Mouse (Mus musculus): ENCODE results near the gene Cyp26c1. TPM values are rescaled to one million over a fixed set of nuclear protein-coding genes. Genes with fewer than 3 reads are reported as not detected.

The Cyp26c1 gene
- not detected in 2 replicates for total RNA-seq (2014; fragmentation: Nextera tagmentation)
- total RNA-seq (2017) = not detected in 2 replicates

DNA sequence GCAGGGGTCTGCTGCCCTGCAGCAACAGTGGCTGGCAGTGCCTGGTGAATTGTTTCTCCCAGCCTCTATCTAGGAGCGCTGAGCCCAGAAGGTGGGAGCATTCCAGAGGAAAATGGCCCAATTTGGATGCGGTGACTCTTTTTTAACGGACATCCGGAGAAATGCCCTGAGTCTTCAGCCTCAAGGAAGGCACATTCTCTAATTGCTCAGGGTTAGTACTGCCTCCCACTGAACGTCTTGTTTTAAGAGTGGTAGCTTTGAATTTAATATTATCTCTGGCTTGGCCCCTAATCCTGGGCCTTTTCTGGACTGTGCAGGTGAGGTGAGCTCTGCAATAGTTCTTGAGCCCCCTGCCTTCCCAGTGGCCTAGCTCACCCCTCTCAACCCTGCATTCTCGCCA, at the start of gene Cyp26c1:
Gene Cyp26c1 (plus strand): TSS at position 301 of the 400 bp plus-strand sequence.
- no peak for ATAC-seq (replicated peaks; ENCODE audit: poor library complexity, severe bottlenecking)

DNA sequence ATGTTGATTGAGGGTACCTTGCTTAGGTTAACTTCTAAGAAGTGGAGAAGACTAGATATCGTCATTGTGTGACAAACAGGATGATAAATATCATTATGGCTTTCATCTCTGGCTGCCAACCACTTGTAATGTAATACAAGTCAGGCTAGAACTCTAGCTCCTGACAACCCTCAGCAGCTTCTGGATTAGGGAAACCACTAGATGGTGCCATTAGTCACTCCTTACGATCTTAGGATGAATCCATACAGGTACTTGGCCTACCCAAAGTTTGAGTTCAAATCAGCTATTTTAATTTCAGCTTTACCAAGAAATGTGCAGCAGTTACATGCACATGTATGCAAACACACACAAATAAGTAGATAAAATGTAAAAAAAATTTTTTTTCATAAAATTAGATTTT, 37.4 kb upstream of the Cyp26c1 start:
- ATAC-seq (replicated peaks; ENCODE audit: poor library complexity, severe bottlenecking) = no peak

DNA sequence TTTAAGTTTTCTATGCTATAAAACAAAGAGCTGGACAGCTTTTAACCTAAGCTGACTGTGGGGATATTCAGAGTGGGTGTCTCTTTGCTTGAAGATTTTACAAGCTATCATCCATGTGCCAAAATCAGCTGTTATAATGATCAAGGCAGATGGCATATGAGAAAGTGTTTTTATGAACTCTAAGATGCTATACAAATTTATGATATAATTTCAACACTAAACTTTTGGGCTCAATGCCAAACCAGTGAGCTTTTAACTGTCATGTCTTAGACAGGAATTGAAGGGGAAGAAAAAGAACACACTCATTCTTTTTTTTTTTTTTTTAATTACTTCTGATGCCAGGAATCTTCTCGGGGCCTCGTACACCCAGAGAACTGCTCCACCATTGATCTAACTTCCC, 34.9 kb upstream of the Cyp26c1 start:
- ATAC-seq (replicated peaks; ENCODE audit: poor library complexity, severe bottlenecking) = no peak

DNA sequence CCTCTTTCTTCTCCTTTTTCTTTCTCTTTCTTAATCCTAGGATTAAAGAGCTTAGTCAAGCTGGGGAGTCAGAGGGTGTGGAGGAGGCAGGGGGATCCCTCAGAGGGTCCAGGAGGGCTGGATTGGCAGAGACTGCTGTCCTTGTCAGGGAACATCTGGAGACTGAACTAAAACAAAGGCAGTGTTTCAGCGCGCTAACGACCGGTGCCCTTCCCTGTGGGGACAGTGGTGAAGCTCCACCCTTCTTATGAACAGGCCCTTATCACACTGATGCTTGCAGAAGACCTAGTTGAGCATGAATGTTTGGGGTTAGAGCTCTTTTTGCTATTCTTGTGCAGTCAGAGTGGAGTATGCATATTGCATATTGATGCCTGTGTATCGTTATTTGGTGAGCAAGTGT, 31.4 kb upstream of the Cyp26c1 start:
- ATAC-seq (replicated peaks; ENCODE audit: poor library complexity, severe bottlenecking) = no peak

DNA sequence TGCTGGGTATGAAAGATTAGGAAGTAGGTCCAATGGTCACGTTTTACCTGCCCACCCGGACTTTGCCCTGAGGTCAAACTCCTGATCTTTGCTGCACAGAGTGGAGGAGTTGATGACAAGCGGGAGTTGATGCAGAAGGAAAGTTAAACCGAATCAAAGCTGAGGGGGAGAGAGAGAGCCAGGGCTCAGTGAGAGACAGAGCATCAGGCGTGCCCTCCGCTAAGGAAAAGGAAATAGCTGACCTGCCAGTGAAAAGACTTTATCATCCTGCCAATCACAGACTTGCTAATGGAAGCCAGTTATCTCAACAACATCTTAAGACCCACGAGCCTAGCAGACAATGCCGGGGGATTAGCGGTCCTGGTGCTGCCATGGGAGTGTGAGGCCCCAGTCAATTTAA, 28.9 kb upstream of the Cyp26c1 start:
- no peak for ATAC-seq (replicated peaks; ENCODE audit: poor library complexity, severe bottlenecking)

DNA sequence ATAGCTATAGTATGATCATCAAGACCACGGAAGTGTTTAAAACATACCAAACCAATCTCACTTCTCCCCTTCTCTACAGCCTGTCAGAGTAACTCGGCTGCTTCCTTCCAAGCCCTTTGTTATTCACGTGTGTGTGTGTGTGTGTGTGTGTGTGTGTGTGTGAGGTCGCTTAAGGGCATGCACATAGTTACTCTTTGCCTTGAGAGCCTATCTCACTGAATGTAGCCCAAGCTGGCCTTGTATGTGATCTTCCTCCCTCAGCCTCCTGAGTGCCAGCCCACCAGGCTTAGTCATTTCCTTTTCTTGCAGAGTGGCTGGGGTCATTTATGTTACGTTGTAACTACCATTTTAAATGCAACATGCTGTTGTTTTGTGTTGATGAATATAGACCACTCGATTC, 20.1 kb upstream of the Cyp26c1 start:
- no peak for ATAC-seq (replicated peaks; ENCODE audit: poor library complexity, severe bottlenecking)

DNA sequence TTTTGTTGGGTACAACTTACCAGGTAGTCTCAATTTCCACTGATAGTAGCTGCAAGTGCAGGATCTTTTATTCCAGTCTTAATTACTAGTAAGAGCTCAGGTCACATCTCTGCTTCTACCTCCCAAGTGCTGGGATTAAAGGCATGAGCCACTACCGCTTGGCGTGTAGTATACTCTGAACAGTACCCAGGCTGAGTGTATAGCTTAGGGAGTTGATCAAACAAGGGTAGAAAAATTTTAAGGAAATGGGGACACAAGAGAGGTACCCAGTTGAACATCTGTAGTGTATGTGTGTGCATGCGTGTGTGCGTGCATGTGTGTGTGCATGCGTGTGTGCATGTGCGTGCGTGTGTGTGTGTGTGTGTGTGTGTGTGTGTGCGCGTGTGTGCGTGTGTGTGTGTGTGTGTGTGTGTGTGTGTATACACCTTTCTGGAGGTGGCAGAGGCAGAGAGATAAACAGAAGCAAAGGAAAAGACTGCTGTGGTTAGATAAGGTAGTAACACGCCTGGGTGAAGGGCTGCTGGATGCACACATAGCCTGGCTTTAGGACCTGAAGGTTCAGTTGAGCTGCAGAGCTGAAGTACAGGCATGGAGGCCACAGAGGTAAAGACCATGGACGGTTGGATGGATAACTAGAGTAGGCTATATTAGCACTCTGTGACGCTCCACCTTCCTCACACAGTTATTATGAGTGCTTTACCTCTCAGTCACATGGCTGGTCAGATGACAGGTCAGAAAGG, 17.4 kb upstream of the Cyp26c1 start:
- ATAC-seq (replicated peaks; ENCODE audit: poor library complexity, severe bottlenecking) = no peak

DNA sequence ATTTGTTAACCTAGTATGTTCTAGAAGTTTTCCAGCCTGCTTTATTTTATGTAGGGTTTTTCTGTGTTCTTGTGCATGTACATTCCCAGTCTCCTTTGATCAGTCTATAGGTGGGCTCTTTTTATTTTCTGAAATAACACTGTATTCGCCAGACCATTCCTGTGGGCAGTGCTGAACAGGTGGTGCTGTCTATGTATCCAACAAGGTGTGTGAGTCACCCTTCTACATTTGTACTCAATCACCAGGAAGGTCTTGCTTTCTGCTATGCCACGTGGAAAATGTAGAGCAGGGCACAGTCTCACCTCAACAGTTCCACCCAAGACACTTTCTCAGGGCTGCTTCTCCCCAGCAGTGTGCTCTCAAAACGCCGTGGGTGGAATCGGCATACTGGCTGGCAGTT, 16.7 kb upstream of the Cyp26c1 start:
- no peak for ATAC-seq (replicated peaks; ENCODE audit: poor library complexity, severe bottlenecking)

DNA sequence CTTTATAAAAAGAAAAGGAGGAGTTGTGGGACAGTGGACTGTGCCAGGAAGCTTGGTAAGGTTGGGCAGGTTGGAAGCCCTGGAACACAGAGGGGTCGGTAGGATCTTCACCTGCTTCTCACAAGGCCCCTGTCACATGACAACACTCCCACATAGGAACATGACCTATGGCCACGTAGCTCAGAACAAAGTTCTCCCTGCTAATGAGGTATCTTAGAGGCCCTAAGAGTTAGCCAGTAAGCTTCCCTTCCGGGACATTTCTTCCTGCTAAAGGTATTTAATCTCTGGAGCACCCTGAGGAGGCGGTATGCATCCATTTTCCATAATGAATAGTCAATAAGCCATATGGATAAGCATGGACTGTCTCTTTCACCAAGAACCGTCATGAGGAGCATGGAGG, 15.9 kb upstream of the Cyp26c1 start:
- no peak for ATAC-seq (replicated peaks; ENCODE audit: poor library complexity, severe bottlenecking)

DNA sequence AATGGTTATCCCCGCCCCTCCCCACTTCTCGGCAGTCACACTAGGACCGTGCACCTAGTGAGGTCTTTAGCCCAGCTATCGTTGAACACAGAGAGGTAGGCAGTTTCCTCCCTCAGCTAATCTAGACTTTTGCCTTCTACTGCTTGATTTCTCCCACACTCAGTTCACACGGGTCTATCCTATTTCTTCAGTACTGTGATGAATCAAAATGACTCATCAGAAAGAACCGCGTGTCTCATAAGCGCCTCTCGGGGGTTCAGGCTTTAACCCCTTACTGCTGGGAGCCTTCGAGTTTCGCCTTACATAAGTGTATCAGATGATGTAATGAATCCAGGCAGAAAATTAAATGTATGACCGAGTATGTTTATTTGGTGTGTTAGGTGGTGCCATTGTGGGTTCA, 12.0 kb upstream of the Cyp26c1 start:
- no peak for ATAC-seq (replicated peaks; ENCODE audit: poor library complexity, severe bottlenecking)

DNA sequence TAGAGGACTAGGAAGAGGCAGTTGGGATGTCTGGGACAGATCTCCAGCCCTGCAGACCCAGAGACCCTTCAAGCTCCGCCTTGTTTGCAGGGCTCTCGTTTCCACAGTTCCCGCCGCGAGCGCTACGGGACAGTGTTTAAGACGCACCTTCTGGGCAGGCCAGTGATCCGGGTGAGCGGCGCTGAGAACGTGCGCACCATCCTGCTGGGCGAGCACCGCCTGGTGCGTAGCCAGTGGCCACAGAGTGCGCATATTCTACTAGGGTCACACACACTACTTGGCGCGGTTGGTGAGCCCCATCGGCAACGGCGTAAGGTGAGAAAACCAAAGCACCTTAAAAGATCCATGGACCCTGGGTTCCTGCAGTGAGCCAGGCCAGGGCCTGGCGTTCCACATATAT, 966 bp downstream of the Cyp26c1 start:
- no peak for ATAC-seq (replicated peaks; ENCODE audit: poor library complexity, severe bottlenecking)

DNA sequence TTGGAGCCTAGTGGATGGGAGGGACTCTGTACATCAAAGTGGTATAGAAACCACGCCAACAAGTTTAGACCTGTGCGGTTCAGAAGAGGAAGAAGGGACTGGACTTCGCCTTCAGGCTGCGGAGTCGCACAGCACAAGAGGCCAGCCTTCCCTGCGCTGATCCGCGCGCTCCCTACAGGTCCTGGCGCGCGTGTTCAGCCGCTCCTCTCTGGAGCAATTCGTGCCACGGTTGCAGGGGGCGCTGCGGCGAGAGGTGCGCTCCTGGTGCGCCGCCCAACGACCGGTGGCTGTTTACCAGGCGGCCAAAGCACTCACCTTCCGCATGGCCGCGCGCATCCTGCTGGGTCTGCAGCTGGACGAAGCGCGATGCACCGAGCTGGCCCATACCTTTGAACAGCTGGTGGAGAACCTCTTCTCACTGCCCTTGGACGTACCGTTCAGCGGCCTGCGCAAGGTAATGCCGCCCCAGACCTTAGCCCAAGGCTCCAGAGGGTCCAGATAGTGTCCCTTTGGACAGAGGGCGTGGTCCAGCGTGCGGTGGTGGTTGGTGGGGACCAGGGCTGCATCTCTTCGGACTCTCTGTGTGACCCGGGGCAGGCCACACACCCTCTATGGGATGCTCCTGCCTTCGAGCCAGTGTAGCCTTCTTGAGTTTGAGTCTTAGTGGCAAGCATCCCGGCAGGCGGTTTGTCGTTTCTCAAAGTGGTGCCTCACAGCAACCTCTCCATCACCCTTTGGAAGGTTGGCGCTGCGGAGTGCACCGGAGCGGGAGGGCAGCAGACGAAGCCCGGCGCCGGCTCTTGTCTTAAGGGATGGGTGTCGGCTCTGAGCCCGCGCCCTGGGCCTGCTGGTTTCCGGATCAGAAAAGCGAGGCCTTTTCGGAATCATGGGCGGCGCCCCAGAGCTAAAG, 1.8 kb downstream of the Cyp26c1 start:
- no peak for ATAC-seq (replicated peaks; ENCODE audit: poor library complexity, severe bottlenecking)

DNA sequence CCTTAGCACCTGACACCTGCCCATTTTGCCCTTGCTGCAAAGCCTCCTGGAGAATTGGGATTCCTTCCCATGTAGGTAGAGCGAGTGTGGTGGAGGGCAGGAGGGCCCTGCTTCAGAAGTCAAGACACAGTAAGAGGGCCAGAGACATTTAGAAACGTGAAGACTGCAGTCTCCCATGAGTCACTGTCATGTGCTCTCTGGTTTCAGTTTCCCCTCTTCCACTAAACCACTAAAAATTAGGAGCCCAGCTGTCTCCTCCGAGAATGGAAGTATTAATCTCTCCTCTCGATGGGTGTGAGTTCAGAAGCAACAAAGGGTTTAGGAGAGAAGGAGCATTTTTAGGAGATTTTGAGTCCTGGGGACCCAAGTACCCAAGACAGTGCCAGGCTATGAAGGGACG, 4.1 kb downstream of the Cyp26c1 start:
- no peak for ATAC-seq (replicated peaks; ENCODE audit: poor library complexity, severe bottlenecking)

DNA sequence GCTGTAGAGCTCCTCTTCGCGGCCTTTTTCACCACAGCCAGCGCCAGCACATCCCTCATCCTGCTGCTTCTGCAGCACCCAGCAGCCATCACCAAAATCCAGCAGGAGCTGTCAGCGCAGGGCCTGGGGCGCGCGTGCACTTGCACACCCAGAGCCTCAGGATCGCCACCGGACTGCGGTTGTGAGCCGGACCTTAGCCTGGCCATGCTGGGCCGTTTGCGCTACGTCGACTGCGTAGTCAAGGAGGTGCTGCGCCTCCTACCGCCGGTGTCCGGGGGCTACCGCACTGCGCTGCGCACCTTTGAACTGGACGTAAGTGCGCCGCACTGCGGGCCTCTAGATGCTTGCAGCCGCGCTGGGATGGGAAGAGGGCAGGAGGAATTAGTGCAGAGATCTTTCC, 5.3 kb downstream of the Cyp26c1 start:
- ATAC-seq (replicated peaks; ENCODE audit: poor library complexity, severe bottlenecking) = no peak

DNA sequence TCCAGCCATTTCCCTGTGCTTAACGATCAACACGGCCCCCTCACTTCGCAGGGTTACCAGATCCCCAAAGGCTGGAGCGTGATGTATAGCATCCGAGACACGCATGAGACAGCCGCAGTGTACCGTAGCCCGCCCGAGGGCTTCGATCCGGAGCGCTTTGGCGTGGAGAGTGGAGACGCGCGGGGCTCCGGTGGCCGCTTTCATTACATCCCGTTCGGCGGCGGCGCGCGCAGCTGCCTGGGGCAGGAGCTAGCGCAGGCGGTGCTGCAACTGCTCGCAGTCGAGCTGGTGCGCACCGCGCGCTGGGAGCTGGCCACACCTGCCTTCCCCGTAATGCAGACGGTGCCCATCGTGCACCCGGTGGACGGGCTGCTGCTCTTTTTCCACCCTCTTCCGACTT, 7.5 kb downstream of the Cyp26c1 start:
- peak; percentile 51 for ATAC-seq (replicated peaks; ENCODE audit: poor library complexity, severe bottlenecking)

DNA sequence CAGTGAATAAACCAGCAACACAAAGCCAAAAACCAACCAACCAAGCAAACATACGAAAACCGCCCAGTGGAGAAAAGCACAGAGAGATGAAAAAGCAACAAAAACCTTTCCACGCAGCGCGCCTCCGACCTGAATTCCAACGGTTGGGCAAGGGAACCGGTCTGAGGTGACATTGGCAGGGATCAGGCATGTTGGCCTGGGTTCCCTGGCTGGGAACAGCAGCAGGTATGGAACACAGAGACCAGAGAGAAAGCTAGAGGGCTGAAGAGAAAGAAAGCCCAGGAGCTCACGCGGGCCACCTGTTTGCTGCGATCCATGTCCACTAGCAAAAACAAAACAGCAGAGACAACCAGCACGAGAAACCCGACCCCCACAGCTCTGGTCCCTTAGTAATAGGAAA, 9.8 kb downstream of the Cyp26c1 start:
- no peak for ATAC-seq (replicated peaks; ENCODE audit: poor library complexity, severe bottlenecking)

DNA sequence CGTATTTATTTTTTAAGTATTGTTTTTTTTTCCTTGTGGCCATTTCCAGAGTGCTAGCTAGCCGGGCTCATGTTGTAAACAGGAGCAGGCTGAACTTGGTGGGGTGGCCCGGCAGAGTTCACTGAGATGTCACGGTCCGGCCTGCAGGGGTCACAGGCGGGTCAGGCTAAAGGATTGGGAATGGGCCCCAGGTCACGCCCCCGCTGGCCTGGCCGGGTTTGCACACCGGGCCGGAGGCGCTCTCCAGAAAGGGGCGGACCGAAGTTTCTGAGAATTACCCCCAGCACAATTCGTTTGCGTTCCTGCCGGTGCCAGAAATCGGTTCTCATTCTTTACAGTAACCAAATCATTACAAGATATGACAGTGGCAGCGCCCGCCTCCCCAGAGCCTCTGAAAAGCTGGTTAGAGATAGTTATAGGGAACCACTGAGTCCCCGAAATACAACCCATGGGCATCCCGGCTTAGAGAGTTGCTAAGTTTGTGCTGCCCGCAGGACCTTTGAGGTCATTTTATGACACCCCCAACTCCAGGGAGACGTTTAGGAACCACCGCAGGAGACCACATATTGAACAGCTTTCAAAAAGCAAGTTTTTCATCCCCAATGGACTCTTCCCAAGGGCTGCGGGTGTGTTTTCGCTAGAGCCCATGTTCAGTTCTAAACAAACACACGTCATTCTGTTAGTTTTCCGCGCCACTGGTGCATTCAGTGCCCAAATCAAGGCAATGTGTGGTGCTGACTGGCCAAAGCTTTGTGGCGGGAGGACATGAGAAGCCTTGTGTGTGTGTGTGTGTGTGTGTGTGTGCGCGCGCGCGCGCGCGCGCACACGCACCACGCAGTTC, 10.6 kb downstream of the Cyp26c1 start:
- no peak for ATAC-seq (replicated peaks; ENCODE audit: poor library complexity, severe bottlenecking)

DNA sequence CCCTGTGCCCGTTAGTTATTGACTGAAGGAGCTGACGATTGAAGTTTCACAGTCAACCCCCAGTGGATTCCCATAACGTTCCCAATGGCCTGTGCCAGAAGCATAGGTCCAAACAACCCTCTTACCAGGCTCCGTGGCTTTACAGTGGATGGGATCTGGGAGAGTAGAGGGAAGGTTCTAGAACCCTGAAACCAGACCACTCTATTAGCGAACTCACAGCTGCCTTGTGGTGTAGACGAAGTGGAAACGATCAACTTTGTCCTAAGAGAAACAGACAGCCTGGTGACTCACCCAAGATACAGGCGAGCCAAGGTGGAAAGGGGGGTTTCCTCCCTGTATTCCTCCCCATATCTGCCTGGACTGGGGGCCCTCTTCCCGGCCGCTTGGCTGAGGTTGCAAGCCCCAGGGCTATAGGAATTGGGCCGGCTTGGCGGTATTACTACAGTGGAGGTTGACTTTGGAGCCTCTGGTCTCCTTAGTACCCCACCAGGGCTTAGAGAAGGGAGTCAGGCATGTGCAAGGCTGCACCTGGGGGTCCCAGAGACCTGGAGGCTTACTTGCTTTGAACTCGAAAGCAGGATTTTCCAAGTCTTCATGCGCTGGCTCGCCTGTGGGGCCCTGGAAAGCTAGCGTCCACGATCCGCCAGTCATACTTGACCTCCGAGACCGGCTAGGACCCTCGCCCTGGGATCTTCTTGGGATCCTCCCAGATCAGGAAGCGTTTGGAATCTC, 11.4 kb downstream of the Cyp26c1 start:
- no peak for ATAC-seq (replicated peaks; ENCODE audit: poor library complexity, severe bottlenecking)

DNA sequence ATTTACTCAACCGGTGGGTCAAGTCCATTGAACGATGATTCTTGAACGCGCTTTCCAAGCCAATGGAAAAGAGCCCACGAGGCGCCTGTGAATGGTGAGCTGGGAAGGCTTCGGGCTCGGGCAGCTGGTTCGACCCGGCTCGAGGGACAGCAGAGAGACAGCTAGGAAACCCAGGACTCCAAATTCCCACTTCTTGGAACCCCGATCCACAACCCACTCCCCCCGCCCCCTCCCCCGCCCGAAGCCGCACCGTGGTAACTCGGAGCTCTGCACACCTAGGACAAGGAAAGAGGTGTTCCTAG, 11.9 kb downstream of the Cyp26c1 start:
- no peak for ATAC-seq (replicated peaks; ENCODE audit: poor library complexity, severe bottlenecking)

DNA sequence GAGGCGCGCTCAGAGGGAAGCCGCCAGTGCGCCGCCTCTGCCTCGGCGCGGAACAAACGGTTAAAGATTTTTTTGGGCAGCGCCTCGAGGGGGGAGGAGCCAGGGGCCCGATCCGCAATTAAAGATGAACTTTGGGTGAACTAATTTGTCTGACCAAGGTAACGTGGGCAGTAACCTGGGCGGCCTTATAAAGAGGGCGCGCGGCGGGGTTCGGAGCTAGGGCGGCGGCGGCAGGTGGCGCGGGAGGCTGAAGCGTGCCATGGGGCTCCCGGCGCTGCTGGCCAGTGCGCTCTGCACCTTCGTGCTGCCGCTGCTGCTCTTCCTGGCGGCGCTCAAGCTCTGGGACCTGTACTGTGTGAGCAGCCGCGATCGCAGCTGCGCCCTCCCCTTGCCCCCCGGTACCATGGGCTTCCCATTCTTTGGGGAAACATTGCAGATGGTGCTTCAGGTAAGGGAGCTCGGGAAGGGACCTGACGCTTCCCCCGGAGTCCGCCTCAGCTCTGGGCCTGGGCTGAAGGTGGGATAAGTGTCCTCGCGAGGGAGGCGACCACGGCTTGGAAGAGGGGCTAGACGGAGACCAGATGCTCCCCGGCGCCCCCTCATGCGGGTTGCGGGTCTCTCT, 12.4 kb downstream of the Cyp26c1 start, which contains the start of gene Cyp26a1:
Gene Cyp26a1 (plus strand): TSS at position 148 of the 622 bp plus-strand sequence.
- ATAC-seq (replicated peaks; ENCODE audit: poor library complexity, severe bottlenecking) = no peak
